Mouse (Mus musculus) bone marrow, adult 2 months (tissue): ENCODE measurements around the gene Tsga10.

ENCODE experiments used
- CTCF ChIP-seq: fragments of 200-500 bp; IDR thresholded peaks from 2 replicates; pipeline ENCODE4 v1.5.1; 2011; ENCODE audit warnings: low read length, control low read depth; ENCODE audit not compliant: control insufficient read depth, insufficient read depth
- POLR2A ChIP-seq: fragments of 200-500 bp; IDR thresholded peaks from 2 replicates; pipeline ENCODE4 v1.6.1; 2011; ENCODE audit warnings: low read depth, mild to moderate bottlenecking, control low read depth, low read length, borderline replicate concordance; ENCODE audit not compliant: control insufficient read depth

- no peak for TF ChIP-seq CTCF
- TF ChIP-seq POLR2A: no peak
Measured at GRCm38 (mm10) chr1:37846878-37847277, 19.4 kb downstream of the Tsga10 start.
